Mouse (Mus musculus): ENCODE results near the gene S100g.

S100g gene

DNA sequence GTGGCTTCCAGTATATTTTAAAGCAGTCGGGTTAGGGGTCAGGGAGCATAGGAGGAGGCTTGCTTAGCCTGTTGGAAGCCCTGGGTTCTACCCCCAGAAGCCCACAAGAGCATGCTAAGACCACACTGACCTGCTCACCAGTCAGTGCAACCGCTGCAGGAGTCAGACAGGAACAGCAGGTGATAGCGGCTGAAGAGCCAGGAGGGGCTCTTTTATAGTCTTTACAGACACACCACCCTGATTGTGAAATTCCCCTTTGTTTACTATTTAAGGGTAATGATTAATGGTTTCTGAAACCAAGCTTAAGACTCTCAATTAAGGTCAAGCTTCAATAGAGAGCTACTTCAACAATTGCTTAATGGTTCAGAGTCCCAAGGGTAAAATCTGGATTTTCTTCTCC is at the start of gene S100g:
TSS of gene S100g (minus strand) at position 217 of the 400 bp plus-strand sequence.
- DNase-seq = peak in 1 of 2 experiments; percentile 40

DNA sequence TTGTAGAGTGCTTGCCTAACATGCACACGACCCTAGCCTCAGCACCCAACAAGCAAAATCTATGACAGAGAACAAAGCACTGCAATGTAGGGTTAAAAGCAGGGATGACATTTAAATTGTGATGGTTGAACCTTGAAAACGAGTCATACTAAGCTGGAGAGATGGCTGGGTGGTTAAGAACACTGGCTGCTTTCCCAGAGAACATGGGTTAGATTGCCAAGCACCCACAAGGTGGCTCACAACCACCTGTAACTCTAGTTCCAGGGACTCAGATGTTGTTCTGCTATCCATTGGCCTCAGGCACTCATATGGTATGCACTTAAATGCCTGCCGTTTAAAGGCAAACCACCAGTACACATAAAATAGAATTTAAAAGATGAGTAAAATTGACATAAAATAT is 27.7 kb upstream of the S100g start:
- no peak for DNase-seq

DNA sequence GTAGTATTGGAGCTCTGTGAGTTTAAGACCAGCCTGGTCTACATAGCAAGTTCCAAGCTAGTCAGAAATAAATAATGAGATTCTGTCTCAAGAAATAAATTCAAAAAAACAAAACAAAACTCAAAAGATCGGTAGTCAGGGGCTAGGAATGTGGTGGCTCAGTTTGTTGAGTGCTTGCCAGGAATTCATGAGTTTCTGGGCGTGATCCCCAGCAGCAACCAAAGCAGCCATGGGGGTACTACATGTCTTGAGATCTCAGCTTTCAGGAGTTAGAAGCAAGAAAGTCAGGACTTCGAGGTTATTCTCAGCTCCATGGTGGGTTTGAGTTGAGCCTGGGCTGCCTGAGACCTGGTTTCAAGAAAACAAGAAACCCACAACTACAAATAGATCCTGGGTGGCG is 27.0 kb upstream of the S100g start:
- no peak for DNase-seq

DNA sequence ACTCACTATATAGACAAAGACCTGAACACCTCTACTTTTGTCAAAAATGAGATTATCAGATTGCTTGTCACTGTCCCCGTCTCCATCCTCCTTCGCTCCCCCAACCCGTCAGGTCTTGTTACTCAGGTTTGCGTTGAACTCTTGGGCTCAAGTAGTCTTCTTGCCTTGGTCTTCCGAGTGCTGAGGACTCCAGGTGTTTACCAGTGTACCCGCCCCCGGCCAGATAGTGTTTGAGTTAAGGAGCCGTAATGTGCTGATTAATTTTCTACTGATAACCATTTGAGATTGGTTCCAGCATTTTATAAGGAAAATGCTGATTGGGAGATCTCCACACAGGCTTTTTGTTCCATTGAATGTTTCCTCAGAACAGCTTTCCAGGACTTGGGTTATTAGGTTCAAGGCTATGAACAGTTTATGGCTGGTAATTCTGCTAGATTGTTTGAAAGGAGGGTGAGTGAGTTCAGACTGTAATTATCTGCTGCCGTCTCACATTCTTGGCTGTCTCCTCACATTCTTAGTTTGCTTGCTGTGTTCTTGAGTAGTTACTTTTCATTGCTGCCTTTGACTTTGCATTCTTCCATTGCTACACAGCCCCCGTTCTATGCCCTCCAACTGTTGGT is 22.6 kb upstream of the S100g start:
- DNase-seq = peak in 1 of 2 experiments; percentile 52

DNA sequence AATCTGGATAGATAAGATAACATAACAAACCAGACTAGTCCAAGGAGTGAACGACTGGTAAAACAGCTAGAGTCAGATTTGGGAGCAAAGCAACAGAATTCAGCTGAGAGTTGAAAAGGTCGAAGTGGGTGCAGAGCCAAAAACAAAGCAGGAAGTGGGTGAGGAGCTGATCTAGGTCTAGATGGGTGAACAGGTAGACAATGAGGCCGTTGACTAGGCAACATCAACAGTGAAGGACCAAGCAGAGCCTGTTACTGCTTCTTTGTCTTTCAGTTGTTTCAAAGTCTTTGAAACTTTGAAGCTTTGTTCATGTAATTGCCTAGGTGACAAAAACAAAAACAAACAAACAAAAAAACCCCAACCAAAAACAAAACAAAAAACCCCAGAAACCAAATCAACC is 11.8 kb upstream of the S100g start:
- no peak for DNase-seq

DNA sequence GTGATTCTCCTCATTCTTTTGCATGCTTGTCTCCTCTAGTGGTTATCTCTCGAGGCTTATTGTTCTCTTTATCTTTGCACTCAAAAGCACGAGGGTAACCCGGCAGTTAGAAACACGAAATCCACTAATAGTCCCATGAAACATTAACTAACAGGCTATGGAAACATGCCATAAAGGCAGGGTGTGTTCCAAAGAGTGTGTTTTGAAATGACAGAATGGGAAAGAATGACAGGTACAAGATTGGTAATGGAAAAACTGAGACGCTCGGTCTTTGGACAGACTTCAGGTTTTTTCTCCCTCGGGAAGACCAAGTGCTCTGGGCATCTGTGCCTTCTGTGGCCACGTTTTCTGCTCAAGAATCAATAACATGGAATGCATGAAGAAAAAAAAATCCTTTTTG is 3.1 kb upstream of the S100g start:
- peak in 1 of 2 experiments; percentile 33 for DNase-seq

DNA sequence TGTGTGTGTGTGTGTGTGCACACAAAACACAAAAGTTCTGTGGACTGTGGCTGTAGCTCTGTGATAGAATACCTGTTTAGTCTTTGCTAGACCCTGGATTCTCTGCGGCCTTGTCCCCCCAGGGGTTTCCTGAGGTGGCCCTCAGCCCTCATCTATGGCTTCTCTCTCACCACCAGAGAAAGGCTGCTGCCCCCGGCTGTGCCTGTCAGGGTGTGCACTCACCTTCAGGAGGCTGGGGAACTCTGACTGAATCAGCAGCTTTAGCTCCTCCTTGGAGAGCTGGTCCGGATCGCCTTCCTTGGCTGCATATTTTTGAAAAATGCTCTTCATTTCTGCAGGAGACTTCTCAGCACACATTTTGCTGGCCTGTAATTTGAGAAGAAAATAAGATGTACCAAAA is 559 bp downstream of the S100g start:
- peak in 1 of 2 experiments; percentile 37 for DNase-seq

DNA sequence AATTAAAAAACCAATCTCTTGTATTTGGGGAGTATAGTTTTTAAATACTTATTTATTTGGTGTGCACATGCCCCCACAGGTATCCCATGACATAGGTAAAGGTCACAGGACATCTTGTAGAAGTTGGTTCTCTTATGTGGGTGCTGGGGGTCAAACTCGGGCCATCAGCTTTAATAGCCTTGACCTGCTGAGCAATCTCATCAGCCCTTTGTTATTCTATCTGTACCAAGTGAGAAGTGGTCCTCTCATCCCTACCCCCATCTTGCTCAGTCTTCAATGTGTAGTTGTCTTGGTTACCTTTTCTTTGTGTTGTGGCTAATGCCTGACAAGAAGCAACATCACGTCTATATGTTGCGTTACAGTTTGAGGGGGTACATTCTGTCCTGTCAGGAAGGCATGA is 6.5 kb downstream of the S100g start:
- DNase-seq = no peak

DNA sequence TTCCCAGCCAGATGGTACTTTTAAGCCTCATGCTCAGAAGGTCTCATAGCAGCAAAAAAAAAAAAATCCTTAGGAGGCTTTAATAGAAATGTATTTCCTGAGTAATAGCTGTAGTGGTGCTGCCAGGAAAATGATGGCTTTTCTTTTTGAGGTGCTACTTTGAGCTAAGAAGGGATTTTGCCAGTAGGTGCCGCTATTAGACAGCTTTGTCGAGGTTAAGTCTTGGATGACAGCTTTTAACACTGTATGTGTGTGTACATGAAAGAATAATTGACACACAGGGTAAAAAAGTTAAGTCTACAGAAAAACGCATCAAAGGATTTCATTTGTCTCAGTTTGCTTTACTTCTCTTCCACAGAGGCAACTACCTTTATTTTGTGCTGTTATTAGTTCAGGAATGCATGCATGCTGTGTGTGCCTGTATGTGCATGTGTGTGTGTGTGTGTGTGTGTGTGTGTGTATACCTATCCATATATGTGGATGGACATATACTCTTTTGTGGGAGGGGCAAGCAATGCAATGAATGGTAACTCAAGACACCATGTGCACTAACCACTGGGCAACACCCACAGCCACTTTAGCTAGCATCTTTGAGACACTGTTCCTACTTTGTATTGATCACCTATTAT is 14.5 kb downstream of the S100g start:
- DNase-seq = peak; percentile 30 to 61

DNA sequence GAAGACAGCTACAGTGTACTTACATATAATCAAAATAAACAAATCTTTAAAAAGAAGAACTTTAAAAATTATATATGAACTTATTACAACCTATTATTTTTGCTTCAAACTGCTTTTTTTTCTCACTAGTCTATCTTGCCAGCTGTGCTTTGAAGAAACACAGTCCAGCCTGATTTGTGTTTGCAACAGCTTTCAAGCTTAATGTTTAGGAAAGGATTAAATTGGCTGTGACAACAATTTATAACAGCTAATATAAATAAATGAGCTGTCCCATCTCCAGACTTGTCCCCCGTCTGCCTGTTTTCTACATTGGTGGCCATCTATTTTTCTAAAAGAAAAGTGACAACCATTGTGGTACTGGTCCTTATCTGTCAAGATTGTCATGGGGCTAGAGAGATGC is 22.4 kb downstream of the S100g start:
- DNase-seq = no peak

DNA sequence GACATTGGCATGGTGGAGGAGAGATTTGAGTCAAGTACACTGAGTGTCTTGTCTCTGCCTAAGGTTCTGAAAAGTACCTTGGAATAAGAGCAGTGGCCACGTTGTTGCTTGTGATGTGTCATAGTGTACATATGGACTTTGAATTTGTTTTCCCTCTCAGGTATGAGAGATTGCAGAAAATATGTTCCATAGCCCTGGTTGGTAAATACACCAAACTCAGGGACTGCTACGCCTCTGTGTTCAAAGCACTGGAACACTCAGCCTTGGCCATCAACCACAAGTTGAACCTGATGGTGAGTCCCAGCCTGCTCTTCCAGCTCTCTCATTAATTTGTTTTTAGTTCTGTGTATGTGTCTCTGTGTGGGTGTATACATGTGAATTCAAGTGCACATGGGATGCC is 32.9 kb downstream of the S100g start:
- DNase-seq = no peak

DNA sequence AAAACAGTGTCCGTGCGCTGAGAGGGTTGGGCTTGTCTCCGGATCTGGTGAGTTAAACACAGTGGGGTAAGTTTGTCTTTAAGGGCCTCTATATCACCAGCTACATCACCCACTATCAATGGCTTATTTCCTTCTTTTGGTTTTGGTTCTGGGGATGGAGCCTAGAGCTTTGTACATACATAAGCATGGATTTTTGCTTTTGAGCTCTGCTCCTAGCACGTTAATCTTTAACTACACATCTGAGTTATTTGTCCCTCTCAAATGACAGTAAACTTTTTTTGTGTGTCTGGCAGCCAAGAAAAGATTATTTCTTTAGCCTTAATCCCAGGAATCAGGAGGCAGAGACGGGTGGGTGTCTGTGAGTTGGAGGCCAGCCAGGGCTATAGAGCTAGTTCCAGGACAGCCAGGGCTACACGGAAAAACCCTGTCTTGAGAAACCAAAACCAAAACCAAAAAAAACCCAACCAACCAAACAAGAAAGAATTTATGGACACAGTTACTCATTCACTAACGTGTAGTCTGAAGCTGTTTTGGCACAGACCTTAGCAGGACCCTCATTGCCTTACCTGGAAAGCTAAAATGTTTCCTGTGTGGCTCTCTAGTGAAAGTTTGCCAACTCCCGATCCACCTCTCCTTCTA is 42.8 kb downstream of the S100g start:
- DNase-seq = peak in 1 of 2 experiments; percentile 27

DNA sequence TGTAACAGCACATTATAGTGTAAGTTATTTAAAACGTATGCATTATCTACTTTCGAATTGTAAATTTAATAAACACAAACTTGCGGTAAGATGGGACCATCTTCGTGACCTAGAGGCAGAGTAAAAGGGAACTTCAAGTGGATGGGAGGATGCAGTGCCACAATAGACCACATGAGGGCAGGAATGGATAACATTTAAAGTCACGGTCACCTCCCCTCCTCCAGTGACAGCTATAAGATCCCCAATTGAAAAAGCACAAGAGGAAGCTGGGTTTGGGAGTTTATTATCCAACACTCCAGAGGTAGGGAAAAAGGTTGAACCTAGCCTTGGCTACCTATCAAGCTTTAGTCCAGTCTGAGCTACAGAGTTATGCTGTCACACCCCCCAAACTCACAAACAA is 48.7 kb downstream of the S100g start:
- peak; percentile 49 to 75 for DNase-seq

DNA sequence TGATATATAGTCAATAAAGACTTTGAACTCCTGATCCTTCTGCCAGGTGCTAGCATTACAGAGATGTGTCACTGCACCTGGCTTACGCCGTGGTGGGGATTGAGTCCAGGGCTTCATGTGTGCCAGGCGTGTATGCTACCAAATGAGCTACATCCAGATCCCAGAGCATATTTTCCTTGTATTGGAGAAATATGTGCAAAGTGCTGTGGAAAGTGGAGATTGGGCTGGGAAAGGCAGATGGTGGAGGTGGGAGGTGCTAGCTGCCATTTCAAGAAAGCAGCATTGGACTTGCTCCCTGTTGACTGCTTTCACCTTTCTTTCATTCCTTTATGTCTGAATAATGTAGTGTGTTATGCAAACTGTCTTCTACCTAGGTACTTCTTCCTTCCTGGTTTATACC is 50.7 kb downstream of the S100g start:
- no peak for DNase-seq
